Mouse (Mus musculus): Measurements from ENCODE around the gene Disp3. TPM values are rescaled to one million over a fixed set of nuclear protein-coding genes. Genes with fewer than 3 reads are reported as not detected.
A peak's percentile ranks its signal among the peaks of the same experiment; 100 is the strongest.

Disp3 gene
- 10 to 100 TPM; 32.2 to 34.3 TPM for total RNA-seq (2021)
- long read RNA-seq, experiment 1, full-length matches to known transcripts: 88 of 132 reads
- long read RNA-seq, experiment 1, partial matches to known transcripts: 16 of 132 reads
- long read RNA-seq, experiment 1, other reads (novel, unspliced or antisense): 28 of 132 reads
- long read RNA-seq, experiment 2, full-length matches to known transcripts: 63 of 108 reads
- long read RNA-seq, experiment 2, partial matches to known transcripts: 15 of 108 reads
- long read RNA-seq, experiment 2, other reads (novel, unspliced or antisense): 30 of 108 reads

DNA sequence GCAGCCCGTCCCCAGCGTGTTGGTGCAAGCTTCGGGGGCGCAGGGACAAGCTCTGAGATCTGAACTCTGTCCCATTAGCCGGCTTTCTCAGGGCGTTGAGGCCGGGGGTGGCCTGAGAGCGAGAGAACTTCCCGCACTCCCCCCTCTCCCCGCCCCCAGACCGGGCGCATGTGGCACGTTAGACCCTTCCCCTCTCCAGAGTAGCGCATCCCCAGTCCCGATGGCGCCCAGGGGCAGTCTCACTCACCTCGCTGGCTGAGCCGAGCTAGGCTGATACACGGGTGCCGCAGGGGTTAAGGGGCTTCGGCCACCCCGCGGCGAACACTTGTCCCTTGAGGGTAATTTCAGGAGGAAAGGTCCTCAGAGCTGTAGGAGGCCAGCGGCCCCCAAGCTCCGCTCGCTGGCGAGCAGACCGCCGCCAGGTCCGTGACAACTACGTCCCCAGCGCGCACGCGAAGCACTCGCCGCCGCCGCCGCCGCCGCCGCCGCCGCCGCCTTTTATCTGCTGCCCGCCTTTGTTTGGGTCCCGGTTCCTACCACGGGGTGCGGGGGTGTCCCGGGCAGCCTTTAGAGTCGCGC lies at the start of gene Disp3:
TSS of gene Disp3 (minus strand) at position 490 of the 579 bp plus-strand sequence.
- no peak for DNase-seq (ENCODE audit: extremely low spot score in 1 of 2, low spot score in 2 of 2)
- intact Hi-C loops (cut with DNase I): loop anchor here (1.0 to 5.0 kb wide), 3 partner anchors 97 to 145 kb away; no protein-coding TSS in a partner anchor

GRCm38 (mm10) chr4:148330269-148330668 lies 42.5 kb upstream of the Disp3 start:
- Histone ChIP-seq H3K4me3 (no peak overlapping the region), H3K27ac (no peak overlapping the region)
- intact Hi-C loops (cut with DNase I): loop anchor here (5.0 kb wide), 1 partner anchor 97 kb away; no protein-coding TSS in a partner anchor
- TF ChIP-seq CTCF (IDR thresholded peaks at IDR 0.05): no peak
- no peak for DNase-seq (ENCODE audit: extremely low spot score in 1 of 2, low spot score in 2 of 2)

More for the DNA sequence above, at the start of gene Disp3:
- H3K4me3 ChIP-seq: peak within 1 kb of the TSS; percentile 56
- peak within 1 kb of the TSS; percentile 82 for H3K27ac ChIP-seq
- no peak for TF ChIP-seq CTCF (IDR thresholded peaks at IDR 0.05)

GRCm38 (mm10) chr4:148329431-148329830 lies 41.7 kb upstream of the Disp3 start:
- intact Hi-C loops (cut with DNase I): no loop called here
- Histone ChIP-seq H3K27ac (no peak overlapping the region), H3K4me3 (no peak overlapping the region)
- no peak for DNase-seq (ENCODE audit: extremely low spot score in 1 of 2, low spot score in 2 of 2)
- TF ChIP-seq CTCF (IDR thresholded peaks at IDR 0.05): no peak

DNA sequence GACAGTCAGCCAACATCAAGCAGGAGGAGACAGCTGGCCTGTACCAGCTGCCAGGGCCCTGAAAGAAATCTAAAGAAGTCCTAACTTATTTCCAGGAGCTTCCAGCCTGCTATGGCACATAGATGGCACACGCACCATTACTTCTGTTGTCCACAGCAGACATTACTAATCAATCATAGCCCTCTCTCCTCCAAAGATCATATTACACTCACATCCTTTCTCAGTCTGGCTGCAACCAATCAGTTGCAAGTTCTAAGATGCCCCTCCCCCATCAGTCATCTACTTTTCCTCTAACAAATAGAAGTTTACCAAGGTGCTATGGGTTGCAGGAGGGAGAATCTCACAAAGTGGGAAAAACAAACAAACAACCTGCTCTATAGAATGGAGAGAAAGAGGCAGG lies 40.5 kb upstream of the Disp3 start:
- no peak for TF ChIP-seq CTCF (IDR thresholded peaks at IDR 0.05)
- Histone ChIP-seq H3K27ac (no peak overlapping the region), H3K4me3 (no peak overlapping the region)
- intact Hi-C loops (cut with DNase I): no loop called here
- DNase-seq (ENCODE audit: extremely low spot score in 1 of 2, low spot score in 2 of 2): no peak

DNA sequence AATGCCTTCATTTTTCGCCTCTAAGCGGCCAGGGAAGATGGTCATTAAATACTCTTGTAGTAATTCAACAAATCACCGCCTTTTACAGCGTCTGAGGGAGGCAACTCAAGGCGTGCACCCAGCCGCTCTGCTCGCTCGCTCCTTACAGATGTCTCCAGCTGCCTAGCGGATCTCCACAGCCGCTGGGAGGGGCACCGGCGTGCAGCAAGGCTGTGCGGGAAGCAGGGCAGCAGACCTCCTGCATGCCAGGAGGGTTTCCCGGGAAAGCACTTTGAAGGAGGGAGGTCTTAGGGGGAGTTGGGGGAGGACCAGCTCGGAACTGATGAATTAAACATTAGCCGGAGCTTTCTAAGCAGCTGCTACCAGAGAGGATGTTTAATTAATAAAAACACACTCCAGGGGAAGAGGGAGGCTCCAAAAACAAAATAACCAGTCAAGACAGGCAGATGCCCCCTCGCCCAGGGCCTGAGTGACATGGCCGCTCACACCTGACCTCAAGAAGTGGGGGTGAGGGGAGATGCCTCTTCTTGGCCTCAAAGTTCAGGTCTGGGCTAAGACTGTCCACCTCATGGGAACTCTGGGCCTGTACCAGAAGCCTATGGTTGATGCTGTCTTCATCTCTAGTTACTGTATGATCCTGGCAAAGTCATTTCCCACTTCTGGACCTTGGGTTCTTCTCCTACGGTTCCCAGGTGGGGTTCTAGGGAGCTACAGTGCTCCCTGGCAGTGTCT lies 39.7 kb upstream of the Disp3 start:
- peak in 1 of 2 experiments; percentile 38 for DNase-seq (ENCODE audit: extremely low spot score in 1 of 2, low spot score in 2 of 2)
- Histone ChIP-seq H3K4me3 (no peak overlapping the region), H3K27ac (no peak overlapping the region)
- intact Hi-C loops (cut with DNase I): loop anchor here (2.0 kb wide), 1 partner anchor 37 kb away; no protein-coding TSS in a partner anchor
- no peak for TF ChIP-seq CTCF (IDR thresholded peaks at IDR 0.05)

- no peak for TF ChIP-seq CTCF (IDR thresholded peaks at IDR 0.05)
- no peak overlapping the region for H3K4me3 ChIP-seq
- no peak overlapping the region for H3K27ac ChIP-seq
- intact Hi-C loops (cut with DNase I): loop anchor here (2.0 kb wide), 1 partner anchor 36 kb away; no protein-coding TSS in a partner anchor
- no peak for DNase-seq (ENCODE audit: extremely low spot score in 1 of 2, low spot score in 2 of 2)
Observed at GRCm38 (mm10) chr4:148326791-148327190, 39.0 kb upstream of the Disp3 start.

DNA sequence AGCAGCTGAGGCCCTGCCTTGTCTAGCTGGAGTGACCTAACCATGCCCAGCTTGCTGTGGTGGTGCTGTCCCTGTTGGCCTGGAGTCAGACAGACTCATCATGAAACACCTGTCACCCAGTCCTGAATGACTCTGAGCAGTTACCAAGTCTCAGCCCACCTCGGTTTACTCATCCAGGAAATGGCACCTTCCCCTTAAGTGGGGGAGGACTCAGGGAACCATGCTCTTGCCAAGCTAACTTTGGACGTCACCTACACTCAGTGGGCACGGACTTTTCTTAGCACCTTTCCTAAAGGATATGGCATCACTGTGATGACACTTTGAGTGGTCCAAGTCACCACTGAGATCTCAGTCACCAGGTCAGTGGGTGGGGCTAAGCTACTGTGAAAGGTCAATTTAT lies 38.2 kb upstream of the Disp3 start:
- H3K4me3 ChIP-seq: no peak overlapping the region
- H3K27ac ChIP-seq: no peak overlapping the region
- no peak for DNase-seq (ENCODE audit: extremely low spot score in 1 of 2, low spot score in 2 of 2)
- TF ChIP-seq CTCF (IDR thresholded peaks at IDR 0.05): no peak
- intact Hi-C loops (cut with DNase I): loop anchor here (2.0 kb wide), 1 partner anchor 35 kb away; no protein-coding TSS in a partner anchor

- DNase-seq (ENCODE audit: extremely low spot score in 1 of 2, low spot score in 2 of 2): no peak
- Histone ChIP-seq H3K4me3 (no peak overlapping the region), H3K27ac (no peak overlapping the region)
- intact Hi-C loops (cut with DNase I): no loop called here
- TF ChIP-seq CTCF (IDR thresholded peaks at IDR 0.05): no peak
Observed at GRCm38 (mm10) chr4:148325057-148325456, 37.3 kb upstream of the Disp3 start.

GRCm38 (mm10) chr4:148322152-148322551 lies 34.4 kb upstream of the Disp3 start:
- no peak overlapping the region for H3K4me3 ChIP-seq
- no peak overlapping the region for H3K27ac ChIP-seq
- intact Hi-C loops (cut with DNase I): no loop called here
- no peak for TF ChIP-seq CTCF (IDR thresholded peaks at IDR 0.05)
- peak in 1 of 2 experiments; percentile 36 for DNase-seq (ENCODE audit: extremely low spot score in 1 of 2, low spot score in 2 of 2)

GRCm38 (mm10) chr4:148319366-148319765 lies 31.6 kb upstream of the Disp3 start:
- DNase-seq (ENCODE audit: extremely low spot score in 1 of 2, low spot score in 2 of 2): no peak
- no peak for TF ChIP-seq CTCF (IDR thresholded peaks at IDR 0.05)
- H3K4me3 ChIP-seq: no peak overlapping the region
- intact Hi-C loops (cut with DNase I): no loop called here
- H3K27ac ChIP-seq: no peak overlapping the region

GRCm38 (mm10) chr4:148315377-148316175 lies 27.8 kb upstream of the Disp3 start:
- intact Hi-C loops (cut with DNase I): no loop called here
- TF ChIP-seq CTCF (IDR thresholded peaks at IDR 0.05): no peak
- DNase-seq (ENCODE audit: extremely low spot score in 1 of 2, low spot score in 2 of 2): no peak
- Histone ChIP-seq H3K27ac (no peak overlapping the region; the same call in 1 of the 2 replicates), H3K4me3 (no peak overlapping the region)
